Mouse (Mus musculus): ENCODE measurements around the gene Lhfp. TPM values are rescaled to one million over a fixed set of nuclear protein-coding genes. Genes with fewer than 3 reads are reported as not detected.
"Not testable (repeated sequence)": the region's sequence is repeated elsewhere in the genome, so short reads cannot be mapped to it uniquely, and the experiment has no call there.

The Lhfp gene
- total RNA-seq, 2 experiments from 2014 or later, result 0.33 to 0.51 TPM

DNA sequence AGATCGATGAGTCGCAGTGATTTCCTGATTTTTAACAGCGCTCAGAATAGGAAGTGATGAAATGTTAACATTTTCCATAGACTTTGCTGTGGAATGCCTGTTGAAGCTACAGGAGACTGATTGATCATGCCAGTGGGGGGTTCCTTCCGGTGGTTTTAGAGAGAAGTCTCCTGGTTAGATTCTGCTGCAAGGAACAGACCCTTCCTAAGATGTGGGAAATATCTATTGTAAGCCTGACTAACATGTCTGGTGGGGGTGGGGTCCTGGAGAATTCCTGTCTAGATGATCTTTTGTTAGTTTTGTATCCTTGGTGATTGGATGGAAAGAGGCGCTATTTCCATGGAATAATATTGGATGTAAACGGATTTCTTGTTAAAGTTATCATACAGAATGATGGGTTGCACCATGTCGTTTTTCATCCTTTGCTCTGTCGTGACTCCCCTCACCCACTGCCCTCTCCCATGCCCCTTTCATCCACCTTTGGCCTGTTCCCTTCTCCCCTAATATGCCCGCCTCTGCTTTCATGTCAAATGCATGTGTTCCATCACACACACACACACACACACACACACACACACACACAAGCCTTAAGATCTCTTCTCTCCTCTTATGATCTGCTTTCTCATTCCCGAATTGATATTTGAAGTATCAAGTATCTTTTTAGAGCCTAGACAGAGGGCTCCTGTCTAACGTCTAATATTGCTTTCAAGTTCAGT, 165.3 kb downstream of the Lhfp start:
- ATAC-seq (ENCODE audit: poor library complexity, severe bottlenecking), result no peak

DNA sequence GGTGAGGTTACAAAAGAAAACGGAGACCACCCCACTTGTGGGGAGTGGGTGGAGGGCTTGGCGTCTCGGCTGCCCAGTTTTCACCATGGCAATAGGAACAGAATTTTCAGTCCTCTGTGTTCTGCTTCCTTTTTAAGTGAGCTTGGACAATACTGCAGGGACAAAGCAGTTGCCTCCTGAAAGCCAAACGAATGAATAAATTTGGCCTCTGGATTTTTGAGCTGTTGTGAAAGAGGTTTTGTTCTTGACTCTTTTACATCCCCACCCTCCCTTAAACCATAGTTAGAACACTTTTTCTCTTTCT, 165.8 kb downstream of the Lhfp start:
- no peak for ATAC-seq (ENCODE audit: poor library complexity, severe bottlenecking)

DNA sequence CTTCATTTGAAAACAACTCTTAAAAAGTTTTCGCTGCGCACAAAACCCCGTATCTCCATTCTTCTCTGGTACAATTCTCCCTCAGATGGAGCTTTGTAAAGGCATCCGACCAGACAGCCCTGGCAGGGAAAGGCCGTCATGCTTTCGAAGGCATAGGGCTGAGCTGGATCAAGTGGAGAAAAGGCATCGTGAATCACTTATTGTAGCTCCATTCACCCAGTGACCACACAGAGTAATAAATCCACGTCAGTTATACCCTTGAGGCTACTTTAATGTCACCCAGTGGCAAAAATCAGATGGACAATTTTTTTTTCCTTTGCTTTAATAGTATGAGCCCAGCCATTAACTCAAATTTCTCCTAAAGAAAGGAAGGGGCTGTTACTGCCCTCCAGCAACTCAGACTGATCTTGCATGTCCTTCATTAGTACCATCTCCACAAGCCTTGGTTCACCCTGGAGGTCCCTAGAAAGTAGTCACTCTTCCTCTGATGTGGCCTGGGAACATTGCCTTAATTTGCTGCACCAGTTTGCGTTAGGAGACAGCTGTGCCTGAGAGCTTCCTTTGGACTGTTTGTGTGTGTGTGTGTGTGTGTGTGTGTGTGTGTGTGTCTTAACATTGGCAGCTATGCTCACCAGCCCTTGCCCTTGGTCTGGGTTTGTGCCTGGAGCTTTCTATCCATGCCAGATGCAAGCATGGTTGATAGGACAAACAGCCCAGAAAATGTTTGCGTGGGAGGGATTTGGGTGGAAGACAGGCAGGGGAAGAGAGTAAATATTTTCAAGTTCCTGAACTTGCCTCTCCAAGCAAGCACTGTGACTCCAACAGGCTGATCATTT, 169.6 kb downstream of the Lhfp start:
- no peak for ATAC-seq (ENCODE audit: poor library complexity, severe bottlenecking)

DNA sequence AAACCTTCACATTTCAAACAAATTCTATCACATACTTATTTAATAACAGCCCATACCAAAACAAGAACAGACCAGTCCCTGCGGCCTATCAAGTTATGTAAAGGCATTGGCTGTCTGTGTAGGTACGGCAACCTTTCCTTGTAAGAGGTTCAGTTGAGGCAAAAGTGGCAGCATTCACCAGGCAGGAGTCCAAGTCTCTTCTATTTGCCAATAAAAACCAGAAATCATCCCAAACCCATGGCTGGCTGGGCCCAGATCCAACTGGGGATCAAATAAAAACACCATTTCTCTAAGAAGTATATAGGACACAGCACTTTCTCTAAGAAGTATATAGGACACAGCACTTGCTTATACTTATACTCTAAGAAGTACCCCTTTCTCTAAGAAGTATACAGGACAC, 171.3 kb downstream of the Lhfp start:
- ATAC-seq (ENCODE audit: poor library complexity, severe bottlenecking), result no peak

DNA sequence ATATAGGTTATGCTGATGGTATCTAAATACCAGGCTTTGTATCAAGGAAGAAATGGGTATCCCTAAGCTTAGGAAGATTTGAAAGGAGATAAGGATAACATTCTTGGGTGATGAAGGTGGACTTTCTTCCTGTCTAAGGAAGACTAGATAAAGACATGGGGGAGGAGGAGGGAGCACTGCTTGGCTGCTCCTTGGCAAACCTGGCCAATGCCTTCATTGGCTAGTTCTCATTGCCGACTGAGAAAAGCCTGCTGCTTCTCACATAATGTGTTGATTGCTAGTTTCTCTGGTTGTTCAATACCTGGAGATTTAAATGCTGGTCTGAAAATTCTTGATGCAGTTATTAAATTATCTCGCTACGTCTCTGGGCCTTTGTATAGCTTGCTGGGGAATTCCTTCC, 172.0 kb downstream of the Lhfp start:
- no peak for ATAC-seq (ENCODE audit: poor library complexity, severe bottlenecking)

DNA sequence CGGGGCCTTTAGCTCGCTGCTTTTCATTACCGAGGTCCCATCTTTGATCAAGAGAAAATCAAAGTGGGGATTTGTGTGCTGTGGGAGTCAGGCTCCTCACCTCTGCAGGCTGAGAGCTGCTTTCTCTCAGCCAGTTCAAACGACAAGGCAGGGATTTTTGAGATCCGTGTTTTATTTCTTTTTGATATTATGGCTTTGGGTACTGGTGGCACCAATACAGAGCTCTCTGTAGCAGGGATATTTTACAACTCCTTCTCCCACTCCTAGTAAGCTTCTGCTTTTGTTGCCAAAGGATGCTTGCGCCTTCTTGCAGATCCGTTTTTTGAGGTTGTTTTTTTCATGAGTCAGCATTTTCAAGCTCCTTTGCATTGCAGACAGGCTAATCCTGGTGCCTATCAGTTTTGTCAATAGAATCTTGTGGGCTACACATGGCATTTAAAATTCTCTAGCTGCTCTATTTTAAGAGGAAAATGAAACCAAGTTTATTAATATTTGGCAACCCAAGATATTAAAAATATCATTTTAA, 172.5 kb downstream of the Lhfp start:
- no peak for ATAC-seq (ENCODE audit: poor library complexity, severe bottlenecking)

DNA sequence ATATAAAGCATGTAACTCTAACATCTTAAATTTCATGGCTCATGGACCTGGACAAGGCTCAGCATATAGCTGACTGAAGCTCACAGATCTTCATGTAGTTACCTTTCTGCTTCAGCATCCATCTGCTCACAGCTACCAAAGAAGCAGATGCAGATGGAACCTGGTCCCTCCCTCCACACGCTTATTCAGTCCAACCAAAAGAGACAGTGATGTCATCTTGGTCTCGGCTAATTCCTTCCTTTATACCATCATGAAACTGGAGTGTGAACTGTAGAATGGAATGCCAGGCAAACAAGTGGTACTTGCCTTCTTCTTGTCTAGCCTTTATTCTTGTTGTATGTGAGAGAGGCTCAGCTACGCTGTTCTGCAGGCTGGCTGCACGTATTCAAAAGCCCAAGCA, 173.1 kb downstream of the Lhfp start:
- no peak for ATAC-seq (ENCODE audit: poor library complexity, severe bottlenecking)

DNA sequence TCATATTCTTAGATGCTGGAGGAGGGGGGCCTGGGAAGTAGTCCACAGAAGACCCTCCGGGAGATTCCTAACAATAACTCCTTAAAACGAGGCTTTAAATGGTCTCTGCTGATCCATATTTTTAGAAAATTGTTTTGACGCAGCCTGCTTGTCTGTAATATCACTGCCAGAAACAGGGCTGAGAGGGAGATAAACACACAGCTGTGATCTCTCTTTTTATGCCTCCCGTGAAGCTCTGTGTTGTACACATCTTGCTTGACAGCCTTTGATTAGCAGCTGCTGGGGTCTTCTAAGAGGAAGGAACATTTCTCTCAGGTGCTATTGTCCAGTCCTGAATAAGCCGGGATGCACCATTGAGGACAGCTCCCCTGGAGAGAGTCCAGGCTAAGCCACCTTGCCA, 176.4 kb downstream of the Lhfp start:
- no peak for ATAC-seq (ENCODE audit: poor library complexity, severe bottlenecking)

DNA sequence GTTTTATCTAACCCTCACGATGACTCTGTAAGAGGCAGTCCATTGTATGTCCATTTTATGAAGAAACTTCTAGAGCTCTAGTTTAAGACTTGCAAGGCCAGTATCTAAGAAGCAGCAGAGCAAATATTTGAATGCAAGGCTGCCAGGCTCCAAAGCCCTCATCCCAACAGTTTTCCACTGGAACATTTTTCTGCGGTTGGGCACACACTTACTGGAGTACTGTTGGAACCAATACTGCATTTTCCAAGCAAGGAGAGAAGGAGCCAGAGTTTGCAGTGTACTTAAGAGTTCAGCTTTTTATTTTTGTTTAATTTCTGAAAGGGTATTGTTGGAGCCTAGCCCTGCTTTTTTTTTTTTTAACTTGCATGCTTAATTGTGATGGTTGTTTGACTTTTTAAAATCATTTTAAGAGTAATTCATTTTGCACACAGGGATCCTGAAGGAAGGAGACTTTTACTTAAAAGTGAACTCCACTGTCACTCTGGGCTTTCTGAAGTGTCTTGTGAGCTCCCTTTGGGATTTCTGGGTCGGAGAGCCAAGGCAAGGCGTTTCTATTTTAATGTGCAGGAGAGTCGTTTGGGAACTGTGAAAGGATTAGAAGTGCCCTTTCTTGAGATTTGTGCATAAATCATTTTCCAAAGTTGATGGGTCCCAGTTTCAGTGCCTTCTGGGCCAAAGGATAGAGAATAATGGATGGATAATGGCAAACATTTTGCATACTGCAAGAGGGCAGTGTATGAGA, 180.4 kb downstream of the Lhfp start:
- no peak for ATAC-seq (ENCODE audit: poor library complexity, severe bottlenecking)

DNA sequence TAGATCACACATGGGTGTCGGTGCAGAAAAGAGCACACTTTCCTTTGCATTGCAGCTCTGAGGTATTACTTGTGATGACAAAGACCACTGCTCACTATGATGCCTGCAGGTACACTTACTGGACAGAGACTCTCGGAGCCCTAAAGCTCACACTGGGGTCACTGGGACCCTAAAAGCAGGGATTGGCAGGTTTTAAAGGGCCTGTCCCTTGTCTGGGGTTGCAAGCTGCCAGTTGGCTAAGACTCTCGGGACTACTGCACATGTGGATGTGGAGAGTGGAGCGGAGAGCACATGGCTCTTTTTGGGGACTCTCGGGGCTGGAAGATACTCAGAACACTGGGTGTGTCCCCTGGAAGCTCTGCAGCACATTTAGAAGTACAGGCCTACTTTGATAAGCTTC, 182.8 kb downstream of the Lhfp start:
- no peak for ATAC-seq (ENCODE audit: poor library complexity, severe bottlenecking)

DNA sequence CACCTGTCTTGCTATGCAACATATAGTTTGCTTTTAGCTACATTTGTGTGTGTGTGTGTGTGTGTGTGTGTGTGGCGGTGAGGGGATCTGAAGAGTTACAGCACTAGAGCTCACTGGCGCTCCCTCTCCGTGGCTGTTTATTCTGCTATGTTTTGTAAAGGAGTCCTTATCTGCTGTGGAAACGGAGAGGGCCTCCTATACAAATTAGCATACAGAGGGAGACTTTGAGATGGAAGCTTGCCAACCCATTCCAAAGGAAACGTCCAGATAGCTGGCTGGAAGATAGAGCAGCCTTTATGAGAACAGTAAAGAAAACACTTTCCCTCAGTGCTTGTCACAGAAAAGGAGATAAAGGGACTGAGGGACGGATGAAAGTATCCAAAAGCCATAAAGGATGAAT, 184.4 kb downstream of the Lhfp start:
- no peak for ATAC-seq (ENCODE audit: poor library complexity, severe bottlenecking)

DNA sequence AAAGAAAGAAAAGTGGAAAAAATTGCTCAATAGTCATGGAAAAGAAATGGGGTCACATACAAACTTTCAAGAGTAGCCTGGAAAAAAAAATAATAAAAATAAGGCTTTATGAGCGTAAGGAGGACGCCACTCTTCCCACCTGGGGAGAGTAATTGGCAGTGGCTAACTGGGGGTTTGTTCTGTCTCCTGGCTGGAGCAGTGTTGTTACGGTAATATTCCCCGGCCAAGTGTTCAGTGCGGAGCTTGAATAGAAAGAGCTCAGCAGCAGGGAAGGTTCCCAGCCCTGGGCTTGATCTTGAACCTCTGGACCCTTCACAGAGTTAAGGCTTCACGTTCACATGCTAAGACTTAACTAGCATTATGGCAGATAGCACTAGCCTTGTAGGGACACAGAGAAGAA, 184.9 kb downstream of the Lhfp start:
- ATAC-seq (ENCODE audit: poor library complexity, severe bottlenecking), result no peak

DNA sequence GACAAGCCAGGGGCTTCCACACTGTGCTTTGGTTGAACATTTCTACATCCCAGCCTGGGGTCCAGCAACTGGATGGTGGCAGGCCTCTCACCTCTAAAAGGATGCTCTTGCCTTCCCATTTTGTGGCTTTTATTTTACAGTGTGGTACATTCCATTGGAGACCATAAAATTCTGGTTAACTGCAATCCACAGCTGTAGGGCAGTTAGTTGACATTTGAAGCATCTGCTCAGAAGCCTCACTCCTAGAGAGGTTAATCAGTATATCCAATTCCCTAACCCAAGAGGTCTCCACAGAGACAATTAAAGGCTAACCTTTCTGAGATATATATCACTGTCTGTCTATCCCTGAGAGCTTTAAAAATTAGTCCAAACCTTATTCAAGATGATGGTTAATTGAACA, 186.5 kb downstream of the Lhfp start:
- no peak for ATAC-seq (ENCODE audit: poor library complexity, severe bottlenecking)

DNA sequence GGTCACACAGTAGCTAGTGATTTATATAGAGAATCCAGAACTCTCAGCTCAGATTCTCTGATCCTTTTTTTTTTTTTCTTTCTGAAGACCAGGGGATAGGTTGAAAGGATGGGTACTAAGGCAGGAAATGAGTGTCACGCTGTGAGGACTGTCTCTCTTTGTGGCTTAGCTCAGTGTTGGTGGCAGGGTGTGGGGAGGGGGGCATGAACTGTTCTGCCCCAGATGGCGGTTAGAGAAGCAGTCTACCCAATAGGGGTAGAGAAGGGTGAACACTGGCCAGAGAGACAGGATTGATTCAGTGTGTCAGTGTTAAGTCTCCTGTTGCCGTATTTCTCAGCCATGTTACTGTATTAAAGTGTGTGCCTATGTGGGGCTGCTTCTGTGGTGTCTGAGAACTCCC, 189.2 kb downstream of the Lhfp start:
- no peak for ATAC-seq (ENCODE audit: poor library complexity, severe bottlenecking)

DNA sequence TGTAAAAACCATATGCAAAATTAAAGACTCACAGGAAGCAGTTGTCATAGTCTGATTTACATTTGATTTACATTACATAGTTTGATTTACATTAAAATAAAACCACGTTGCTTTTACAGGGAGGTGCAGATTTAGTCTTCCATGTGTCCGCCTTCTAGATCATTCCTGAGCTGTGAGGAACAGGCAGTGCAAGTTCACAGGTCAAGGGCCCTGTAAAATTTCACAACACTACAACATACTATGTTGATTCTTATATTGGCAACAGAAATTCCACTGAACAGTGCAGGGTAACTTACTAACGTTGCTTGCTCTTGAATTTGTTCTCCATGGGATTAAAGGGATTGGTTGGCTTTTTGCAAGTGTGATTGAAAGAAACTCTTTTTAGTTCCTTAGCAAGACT, 189.8 kb downstream of the Lhfp start:
- ATAC-seq (ENCODE audit: poor library complexity, severe bottlenecking), result no peak

DNA sequence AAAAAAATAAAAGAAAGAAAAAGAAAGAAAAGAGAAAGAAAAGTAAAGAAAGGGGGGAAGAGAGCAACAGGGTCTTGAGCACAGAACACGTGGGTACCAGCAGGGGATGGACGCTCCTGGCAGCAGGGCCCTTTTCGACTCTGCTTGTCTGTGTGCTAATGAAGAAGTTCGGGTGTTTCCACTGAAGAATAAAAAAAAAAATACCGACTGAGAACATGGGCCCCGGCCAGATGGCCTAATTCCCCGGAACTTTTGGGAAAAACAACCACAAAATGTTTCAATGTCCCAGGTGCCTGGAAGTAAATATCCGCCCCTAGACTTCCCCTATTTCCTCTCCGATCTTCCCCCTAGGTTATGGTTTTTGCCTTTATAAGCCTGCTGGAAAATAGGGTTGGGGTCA, 191.1 kb downstream of the Lhfp start:
- ATAC-seq (ENCODE audit: poor library complexity, severe bottlenecking), result not testable (repeated sequence)

DNA sequence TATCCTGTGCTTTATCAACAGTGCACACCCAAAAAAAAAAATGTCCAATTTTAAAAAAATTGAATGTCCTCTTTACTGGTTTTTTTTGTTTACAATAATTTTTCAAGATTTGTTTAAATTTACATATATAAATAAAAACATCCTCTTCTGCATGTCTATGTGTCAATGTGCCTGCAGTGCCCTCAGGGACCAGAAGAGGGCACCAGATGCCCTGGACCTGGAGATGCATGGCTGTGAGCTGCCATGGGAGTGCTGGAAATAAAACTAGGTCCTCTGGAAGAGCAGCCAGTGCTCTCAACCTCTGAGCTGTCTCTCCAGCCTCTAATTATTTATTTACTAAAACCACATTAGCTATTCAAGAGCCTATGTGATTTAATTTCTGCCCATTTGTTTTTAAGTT, 193.4 kb downstream of the Lhfp start:
- ATAC-seq (ENCODE audit: poor library complexity, severe bottlenecking), result no peak

DNA sequence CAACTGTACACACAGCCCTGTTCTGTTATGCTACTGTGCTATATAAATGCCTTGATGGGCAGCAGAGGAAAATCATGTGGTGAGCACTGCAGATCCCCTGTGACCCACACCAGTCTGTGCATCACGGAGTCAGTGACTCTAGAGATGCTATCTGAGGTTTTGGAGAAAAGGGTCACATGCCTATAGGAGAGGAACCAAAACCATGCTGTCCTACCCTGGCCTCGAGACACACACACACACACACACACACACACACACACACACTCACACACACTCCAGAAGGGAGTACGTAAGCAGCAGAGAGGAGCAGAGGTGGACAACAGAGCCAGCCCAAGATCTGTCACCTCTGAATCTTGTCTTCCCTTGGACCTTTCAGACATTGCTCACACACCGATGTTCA, 195.1 kb downstream of the Lhfp start:
- ATAC-seq (ENCODE audit: poor library complexity, severe bottlenecking), result no peak

DNA sequence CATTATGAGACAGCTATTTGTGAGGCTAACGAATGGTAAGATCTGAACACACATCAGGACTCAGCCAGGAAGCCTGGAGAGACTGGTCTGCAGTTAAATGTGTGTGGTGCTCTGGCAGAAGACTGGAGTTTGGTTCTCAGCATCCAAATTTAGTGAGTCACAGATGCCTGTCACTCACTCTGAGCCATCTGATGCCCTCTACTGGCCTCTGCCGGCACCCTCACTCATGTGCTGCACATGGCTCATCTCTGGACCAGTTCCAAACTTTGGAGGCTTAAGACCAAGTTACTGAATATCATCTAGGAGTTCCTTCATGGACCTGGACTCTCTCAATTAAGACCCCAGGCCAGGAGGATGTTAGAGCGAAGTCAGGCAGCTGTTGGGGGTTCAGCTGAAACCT, 198.8 kb downstream of the Lhfp start:
- ATAC-seq (ENCODE audit: poor library complexity, severe bottlenecking), result no peak

DNA sequence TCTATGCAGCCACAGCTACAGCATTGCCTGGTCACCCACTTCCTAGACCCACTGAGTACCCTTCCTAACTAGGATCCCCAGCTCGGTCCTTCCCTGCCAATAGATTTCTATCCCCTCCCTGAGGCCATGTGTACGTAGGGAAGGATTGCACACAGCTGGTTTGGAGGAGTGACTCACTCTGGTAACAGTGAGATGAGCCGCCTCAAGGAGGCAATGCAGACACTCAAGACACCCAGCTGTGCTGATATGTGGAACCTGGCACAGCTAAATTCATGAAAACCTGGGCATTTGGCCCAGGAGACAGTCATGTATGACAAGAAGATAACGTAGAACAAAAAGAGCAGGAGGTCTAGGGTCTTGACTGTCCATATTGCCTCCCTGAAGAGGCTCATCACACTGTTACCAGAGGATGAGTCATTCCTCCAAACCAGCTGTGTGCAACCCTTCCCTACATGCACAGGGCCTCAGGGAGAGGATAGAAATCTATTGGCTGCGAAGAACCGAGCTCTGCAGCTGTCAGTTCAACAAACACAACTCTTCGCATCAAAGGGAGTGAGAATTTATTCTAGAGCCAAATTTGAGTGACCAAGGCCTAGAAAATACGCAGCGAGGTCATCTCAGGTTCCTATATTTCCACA, 204.4 kb downstream of the Lhfp start:
- no peak for ATAC-seq (ENCODE audit: poor library complexity, severe bottlenecking)

DNA sequence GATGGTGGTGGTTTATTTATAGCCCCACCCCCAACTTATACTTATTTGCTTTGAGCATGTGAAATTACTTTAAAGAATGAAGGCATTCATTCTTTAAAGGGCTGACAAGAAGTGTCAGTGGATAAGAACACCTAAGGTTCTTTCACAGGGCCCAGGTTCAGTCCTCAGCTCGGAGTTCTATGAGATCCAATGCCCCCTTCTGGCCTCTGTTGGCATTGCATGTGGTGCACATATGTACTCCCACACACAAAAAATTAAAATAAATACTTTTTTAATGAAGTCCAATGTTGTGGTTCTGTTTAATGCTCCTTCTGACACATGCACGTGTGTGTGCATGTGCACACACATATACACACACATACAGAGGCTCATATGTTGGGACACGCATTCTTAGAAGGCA, 205.8 kb downstream of the Lhfp start:
- no peak for ATAC-seq (ENCODE audit: poor library complexity, severe bottlenecking)
